In the genomic region with DNA sequence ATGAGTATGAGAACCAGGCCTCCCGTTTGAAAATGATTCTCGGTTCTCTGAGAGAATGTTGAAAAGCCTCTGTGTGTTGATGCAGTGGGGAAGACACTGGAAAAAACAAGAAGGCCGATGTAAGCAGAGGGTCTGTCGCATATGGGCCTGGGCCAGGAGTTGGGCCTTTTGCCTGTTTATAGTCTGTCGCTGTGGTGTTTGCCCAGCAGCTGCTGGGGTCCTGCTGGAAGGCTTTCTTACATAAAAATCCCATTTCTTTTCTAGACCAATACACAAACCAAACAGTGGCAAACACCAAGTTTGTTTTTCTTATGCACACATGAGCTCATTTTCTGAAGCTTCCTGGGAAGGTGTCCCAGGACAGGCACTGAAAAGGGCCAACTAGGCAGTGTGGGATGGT, we compare ENCODE assay signal across 21 mouse cellular contexts.
"Had no signal": no experiment of that assay in that cellular context is flagged by ENCODE, and none has a peak within 500 bp of the region (broad histone marks: within the 10 kb centered on the region; RNA-seq: fewer than 3 reads in every experiment).

No protein-coding gene starts in this region.

- H3K4me3 ChIP-seq: intestine, embryonic 15.5 days; kidney, embryonic 15.5 days; left cerebral cortex, adult 2 months; limb, embryonic 10.5 days; limb, embryonic 13.5 days; liver, embryonic 12.5 days; liver, embryonic 15.5 days; lung, embryonic 15.5 days; midbrain, embryonic 13.5 days; stomach, embryonic 15.5 days had no signal

- H3K27ac ChIP-seq: intestine, embryonic 15.5 days; kidney, embryonic 15.5 days; left cerebral cortex, adult 2 months; limb, embryonic 10.5 days; limb, embryonic 13.5 days; liver, embryonic 12.5 days; liver, embryonic 15.5 days; lung, embryonic 15.5 days; macrophage; midbrain, embryonic 13.5 days; stomach, embryonic 15.5 days had no signal

- H3K9ac ChIP-seq: intestine, embryonic 15.5 days; kidney, embryonic 15.5 days; limb, embryonic 13.5 days; liver, embryonic 12.5 days; liver, embryonic 15.5 days; lung, embryonic 15.5 days; midbrain, embryonic 13.5 days; stomach, embryonic 15.5 days had no signal

- H3K9me3 ChIP-seq: intestine, embryonic 15.5 days; kidney, embryonic 15.5 days; limb, embryonic 10.5 days; limb, embryonic 13.5 days; liver, embryonic 12.5 days; liver, embryonic 15.5 days; lung, embryonic 15.5 days; midbrain, embryonic 13.5 days; stomach, embryonic 15.5 days had no signal

- H3K27me3 ChIP-seq: intestine, embryonic 15.5 days; kidney, embryonic 15.5 days; limb, embryonic 13.5 days; liver, embryonic 12.5 days; liver, embryonic 15.5 days; lung, embryonic 15.5 days; midbrain, embryonic 13.5 days; stomach, embryonic 15.5 days had no signal

- ATAC-seq: intestine, embryonic 15.5 days; liver, embryonic 12.5 days; midbrain, embryonic 13.5 days had no signal

- H3K4me2 ChIP-seq: intestine, embryonic 15.5 days; kidney, embryonic 15.5 days; limb, embryonic 13.5 days; liver, embryonic 12.5 days; liver, embryonic 15.5 days; lung, embryonic 15.5 days; midbrain, embryonic 13.5 days; stomach, embryonic 15.5 days had no signal

- H3K36me3 ChIP-seq: intestine, embryonic 15.5 days; kidney, embryonic 15.5 days; limb, embryonic 10.5 days; limb, embryonic 13.5 days; liver, embryonic 12.5 days; liver, embryonic 15.5 days; lung, embryonic 15.5 days; midbrain, embryonic 13.5 days; stomach, embryonic 15.5 days had no signal

- H3K4me1 ChIP-seq: intestine, embryonic 15.5 days; kidney, embryonic 15.5 days; limb, embryonic 10.5 days; limb, embryonic 13.5 days; stomach, embryonic 15.5 days had no signal

- DNase-seq: kidney, adult 11 months; kidney, adult 8-10 months; kidney, postnatal 10 days; kidney, postnatal 36 days; layer of hippocampus, postnatal 36 days; liver; retina, postnatal 1 day; right cerebral cortex, postnatal 25 days; spleen, adult 18-20 months; thymus, postnatal 25 days had no signal
